Mouse (Mus musculus): ENCODE measurements at regions not wholly inside any gene's neighbourhood (a gene's known extent, or its start where the extent isn't known, plus 50 kb on each side); places are given as distances from the start of the nearest gene placed in this dataset.

- DNase-seq, result no peak
Observed at GRCm38 (mm10) chr4:87501791-87502190, 271.5 kb upstream of the Slc24a2 start.

GRCm38 (mm10) chr4:87500441-87500840 lies 270.2 kb upstream of the Slc24a2 start:
- no peak for DNase-seq

- no peak for DNase-seq
Observed at GRCm38 (mm10) chr4:87487798-87488197, 257.5 kb upstream of the Slc24a2 start.

- no peak for DNase-seq
Observed at GRCm38 (mm10) chr4:87475537-87475936, 245.3 kb upstream of the Slc24a2 start.

- DNase-seq, result no peak
Observed at GRCm38 (mm10) chr4:87473331-87474039, 243.2 kb upstream of the Slc24a2 start.

GRCm38 (mm10) chr4:87472787-87473186 lies 242.5 kb upstream of the Slc24a2 start:
- DNase-seq, result no peak

GRCm38 (mm10) chr4:87471385-87471784 lies 241.1 kb upstream of the Slc24a2 start:
- DNase-seq, result no peak

- DNase-seq, result no peak
Observed at GRCm38 (mm10) chr4:87467600-87467999, 237.3 kb upstream of the Slc24a2 start.

GRCm38 (mm10) chr4:87467018-87467417 lies 236.7 kb upstream of the Slc24a2 start:
- DNase-seq, result no peak

GRCm38 (mm10) chr4:87461181-87461912 lies 231.1 kb upstream of the Slc24a2 start:
- peak; percentile 2 to 12 for DNase-seq

GRCm38 (mm10) chr4:87455863-87456578 lies 225.7 kb upstream of the Slc24a2 start:
- DNase-seq, result no peak

- DNase-seq, result no peak
Observed at GRCm38 (mm10) chr4:87452122-87452521, 221.8 kb upstream of the Slc24a2 start.

- no peak for DNase-seq
Observed at GRCm38 (mm10) chr4:87451251-87451650, 221.0 kb upstream of the Slc24a2 start.

GRCm38 (mm10) chr4:87448338-87448737 lies 218.1 kb upstream of the Slc24a2 start:
- no peak for DNase-seq

- DNase-seq, result no peak
Observed at GRCm38 (mm10) chr4:87446856-87447255, 216.6 kb upstream of the Slc24a2 start.

GRCm38 (mm10) chr4:87434136-87434535 lies 203.9 kb upstream of the Slc24a2 start:
- no peak for DNase-seq

GRCm38 (mm10) chr4:87428374-87428773 lies 198.1 kb upstream of the Slc24a2 start:
- DNase-seq, result no peak

GRCm38 (mm10) chr4:87424066-87424465 lies 193.8 kb upstream of the Slc24a2 start:
- DNase-seq, result no peak

- no peak for DNase-seq
Observed at GRCm38 (mm10) chr4:87422588-87422987, 192.3 kb upstream of the Slc24a2 start.

- DNase-seq, result no peak
Observed at GRCm38 (mm10) chr4:87403354-87403753, 173.1 kb upstream of the Slc24a2 start.

GRCm38 (mm10) chr4:87402173-87402556 lies 171.9 kb upstream of the Slc24a2 start:
- no peak for DNase-seq

- DNase-seq, result peak; percentile 38 to 45
Observed at GRCm38 (mm10) chr4:87401316-87402172, 171.3 kb upstream of the Slc24a2 start.

Data from heart, adult 18-20 months (tissue).